Mouse (Mus musculus): Measurements from ENCODE around the gene Gm45716.
"Not testable (repeated sequence)": the region's sequence is repeated elsewhere in the genome, so short reads cannot be mapped to it uniquely, and the experiment has no call there.

Gm45716 gene

DNA sequence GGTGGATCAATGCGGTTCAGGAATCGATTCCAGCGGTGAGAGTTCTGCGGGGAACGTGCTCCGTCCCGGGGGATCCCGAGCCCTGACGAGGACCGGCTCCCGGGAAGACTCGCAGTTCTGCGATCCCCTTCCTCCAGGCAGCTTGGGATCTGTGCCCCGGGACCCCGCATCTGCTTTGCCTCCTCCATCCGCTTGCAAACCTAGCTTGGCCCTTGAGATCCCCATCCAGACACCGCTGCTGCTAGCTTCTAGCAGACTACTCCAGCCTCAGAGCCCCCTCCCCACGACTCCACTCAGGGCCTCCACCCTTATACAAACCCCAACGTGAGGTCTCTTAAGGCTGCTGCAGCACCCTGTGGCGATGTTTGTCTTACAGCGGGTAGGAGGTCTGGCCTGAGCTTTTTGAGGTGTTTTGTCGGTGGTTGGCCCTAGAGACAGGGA, 62.2 kb downstream of the Gm45716 start:
- peak; percentile 56 for DNase-seq (ENCODE audit: low read depth, low spot score)

DNA sequence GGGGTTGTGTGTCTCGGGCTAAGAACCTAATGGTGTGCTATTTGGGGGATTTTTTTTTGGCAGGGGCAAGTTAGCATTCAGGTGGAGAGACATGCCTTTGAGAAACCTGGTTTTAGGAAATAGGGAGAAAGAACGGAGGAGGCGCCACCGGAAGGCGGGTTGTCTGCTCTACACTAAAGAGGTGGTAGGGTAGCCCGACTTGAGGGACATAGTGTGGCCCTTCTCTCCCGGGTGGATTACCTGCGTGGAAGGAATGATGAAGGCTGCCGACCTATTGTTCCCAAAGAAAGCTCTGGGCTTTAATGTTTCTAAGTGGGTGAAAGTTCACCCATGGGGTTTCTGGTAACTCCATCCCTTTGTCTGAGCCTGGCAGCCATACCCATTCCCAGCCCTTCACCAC, 62.7 kb downstream of the Gm45716 start:
- DNase-seq (ENCODE audit: low read depth, low spot score), result peak; percentile 43

DNA sequence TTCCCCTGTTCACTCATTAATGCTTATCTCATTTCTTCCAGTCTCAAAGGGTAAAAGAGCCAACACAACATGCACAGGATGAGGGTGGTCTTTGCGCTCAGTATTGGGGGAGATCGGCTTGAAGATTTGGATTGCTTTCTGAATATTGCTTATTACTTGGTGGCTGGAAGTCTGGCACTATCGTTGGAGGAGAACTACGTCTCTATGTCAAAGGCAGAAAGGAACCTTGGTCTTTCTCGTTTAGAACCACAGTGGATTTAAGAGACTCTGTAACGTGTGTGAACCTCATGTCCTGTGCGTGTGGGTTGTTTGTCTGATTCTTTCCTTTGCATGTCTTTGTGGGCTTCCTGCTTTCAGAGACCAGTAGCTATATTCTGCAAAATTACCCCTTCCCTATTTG, 63.2 kb downstream of the Gm45716 start:
- DNase-seq (ENCODE audit: low read depth, low spot score), result peak; percentile 46

DNA sequence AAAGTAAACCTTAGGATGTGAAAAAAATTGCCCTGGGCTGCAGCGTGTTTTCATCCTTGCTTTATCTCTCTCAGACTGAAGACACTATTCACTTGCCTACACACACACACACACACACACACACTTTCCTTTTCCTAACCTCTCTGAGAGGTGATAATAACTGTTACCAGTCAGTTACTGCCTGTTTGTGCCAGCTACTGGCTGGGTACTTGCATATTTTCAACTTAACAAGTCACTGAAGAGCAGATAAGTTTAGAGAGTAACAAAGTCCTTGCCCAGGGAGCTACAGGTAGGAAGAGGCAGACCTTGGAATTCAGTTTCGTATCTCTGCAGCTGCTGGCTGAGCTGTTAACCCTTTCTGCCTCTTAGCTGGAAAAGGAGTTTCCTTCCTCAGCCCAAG, 64.4 kb downstream of the Gm45716 start:
- no peak for DNase-seq (ENCODE audit: low read depth, low spot score)

DNA sequence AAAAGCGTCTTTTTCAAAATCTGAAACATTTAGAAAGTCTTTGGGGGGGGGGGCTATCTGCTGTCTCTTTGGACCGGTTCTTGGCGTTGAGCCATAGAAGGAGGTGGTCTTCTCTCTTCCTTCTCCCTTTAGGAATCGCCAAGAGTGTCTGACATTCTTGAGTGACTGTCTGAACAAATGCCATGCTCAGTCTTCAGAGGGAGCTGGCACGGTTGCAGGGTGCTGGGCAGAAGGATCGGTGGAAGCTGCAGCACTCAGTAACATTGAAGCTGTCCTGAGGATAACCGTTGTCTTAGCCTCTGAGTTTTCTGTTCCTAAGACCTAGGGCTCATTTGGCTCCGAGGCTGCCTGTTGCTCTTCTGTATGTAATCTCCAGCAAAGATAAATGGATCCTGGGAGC, 64.9 kb downstream of the Gm45716 start:
- no peak for DNase-seq (ENCODE audit: low read depth, low spot score)

DNA sequence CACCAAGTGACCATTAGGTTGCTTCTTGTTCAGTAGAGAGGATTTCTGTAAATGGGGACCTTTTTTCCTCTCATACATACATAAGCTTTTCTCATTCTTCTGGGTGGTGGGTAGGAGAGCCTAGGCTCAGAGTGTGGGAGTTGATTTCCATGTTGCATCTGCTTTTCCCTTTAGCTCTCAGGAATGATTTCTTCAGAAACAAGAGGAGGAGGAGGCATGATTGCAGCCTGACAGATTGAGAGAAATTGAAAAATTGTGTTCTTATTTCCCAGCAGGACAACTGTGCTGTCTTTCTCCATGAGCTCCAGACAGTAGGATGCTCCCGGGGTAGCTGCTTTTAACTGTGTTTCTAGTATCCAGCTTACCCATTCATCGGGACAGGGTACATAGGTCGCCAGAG, 67.1 kb downstream of the Gm45716 start:
- DNase-seq (ENCODE audit: low read depth, low spot score), result no peak

DNA sequence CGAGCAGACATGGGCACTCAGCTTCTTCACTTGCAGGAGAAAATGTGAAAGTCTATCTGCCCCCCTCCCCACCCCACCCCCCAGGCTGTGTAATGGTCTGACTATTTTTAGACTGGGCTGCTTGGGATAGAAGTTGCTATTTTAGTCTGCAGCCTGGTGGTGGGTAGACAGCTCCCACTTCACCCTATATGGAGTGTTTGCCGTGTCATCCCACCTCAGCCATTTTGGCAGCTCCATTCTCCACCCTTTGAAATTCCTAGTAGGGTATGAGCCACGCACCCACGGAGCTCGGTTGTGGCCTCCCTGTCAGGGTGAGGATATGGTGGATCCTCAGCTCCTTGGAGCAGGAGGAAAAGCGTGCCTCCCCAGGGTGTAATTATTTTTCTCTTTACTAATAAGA, 68.2 kb downstream of the Gm45716 start:
- no peak for DNase-seq (ENCODE audit: low read depth, low spot score)

DNA sequence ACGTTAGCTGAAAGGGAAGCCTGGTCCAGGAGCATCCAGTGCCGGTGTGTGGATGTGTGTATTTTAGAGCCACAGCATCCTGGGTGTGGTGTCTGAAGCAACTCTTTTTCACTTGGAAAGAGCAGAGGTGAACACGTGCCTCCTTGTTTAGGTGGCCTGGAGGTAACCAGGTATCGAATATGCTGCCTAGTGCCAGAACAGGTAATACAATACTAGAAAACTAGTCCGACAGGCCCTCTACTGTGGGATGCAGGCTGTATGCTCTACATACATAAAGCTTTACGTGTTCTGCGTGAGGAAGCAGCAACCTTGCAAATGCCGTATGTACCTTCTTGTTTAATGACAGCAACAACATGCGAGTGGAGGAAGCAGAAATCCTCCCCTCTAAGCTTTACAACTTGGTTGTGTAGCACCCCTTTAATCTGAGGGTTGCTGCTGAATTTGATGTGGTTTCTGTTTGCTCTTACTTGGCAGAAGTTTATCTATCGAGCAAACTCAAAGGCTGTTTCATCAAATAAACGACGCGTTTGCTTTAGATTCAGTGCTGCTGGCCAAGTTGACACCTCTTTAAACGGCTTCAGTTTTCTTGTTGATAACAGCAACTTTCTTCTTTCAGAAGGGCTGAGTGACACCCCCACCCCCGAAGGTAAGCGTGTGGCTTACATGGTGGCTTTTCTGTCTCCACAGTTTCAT, 69.5 kb downstream of the Gm45716 start:
- DNase-seq (ENCODE audit: low read depth, low spot score), result peak; percentile 45

DNA sequence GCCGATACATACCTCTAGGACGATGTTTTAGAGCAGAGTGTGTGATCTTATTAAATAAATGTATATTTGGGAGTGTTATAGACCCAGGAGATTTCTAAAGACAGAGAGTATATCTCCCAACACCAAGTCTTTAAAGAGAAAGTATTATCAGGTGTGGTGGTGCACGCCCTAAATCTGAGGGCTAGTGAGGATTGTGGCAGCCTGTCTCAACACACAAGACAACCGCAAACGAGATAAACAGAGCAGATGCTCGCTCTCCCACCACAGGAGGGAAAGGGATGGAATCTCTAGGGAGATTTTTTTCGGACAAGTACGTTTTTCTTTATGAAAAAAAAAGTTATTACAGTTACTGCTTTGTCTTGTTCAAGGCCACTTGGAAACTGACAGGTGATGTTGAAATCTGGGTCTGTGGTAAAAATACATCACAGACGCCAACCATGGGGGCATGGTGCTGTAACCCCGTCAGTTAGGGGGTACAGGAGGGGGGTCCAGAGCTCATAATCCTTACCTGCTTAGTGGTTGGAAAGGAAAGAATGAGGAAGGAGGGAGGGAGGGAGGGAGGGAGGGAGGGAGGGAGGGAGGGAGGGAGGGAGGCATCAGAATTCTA, 70.9 kb downstream of the Gm45716 start:
- DNase-seq (ENCODE audit: low read depth, low spot score), result no peak

DNA sequence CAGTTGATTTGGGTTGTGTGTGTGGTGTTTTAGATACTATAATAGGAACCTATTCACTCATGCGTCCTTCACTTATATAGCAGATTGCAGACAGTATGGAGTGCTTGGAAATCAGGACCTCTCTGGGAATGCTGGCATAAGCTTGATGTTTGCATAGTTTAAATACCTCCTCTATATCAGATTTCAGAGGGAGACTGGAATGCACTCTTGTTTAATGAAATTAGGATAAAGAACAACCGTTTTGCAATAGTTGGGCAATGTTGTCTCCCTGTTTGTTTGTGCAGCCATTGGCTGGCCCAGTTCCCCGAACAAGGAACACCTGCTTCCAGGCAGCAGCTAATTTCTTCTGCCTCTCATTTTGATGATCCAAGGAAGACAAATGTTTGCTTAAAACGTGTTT, 71.6 kb downstream of the Gm45716 start:
- no peak for DNase-seq (ENCODE audit: low read depth, low spot score)

DNA sequence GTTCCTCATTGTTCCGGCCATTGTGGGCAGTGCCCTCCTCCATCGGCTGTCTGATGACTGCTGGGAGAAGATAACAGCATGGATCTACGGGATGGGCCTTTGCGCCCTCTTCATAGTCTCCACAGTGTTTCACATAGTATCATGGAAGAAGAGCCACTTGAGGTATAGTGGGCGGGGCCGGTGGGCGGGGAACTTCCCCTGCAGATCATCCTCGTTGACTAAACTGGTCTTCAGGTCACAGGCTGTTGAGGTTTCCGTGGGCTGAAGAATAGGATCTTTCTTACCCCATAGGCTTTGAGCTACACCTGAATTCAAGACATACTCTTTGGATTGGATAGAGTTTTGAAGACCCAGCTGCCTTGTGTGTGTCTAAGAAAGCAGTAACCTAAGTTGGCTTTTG, 72.3 kb downstream of the Gm45716 start:
- peak; percentile 70 for DNase-seq (ENCODE audit: low read depth, low spot score)

DNA sequence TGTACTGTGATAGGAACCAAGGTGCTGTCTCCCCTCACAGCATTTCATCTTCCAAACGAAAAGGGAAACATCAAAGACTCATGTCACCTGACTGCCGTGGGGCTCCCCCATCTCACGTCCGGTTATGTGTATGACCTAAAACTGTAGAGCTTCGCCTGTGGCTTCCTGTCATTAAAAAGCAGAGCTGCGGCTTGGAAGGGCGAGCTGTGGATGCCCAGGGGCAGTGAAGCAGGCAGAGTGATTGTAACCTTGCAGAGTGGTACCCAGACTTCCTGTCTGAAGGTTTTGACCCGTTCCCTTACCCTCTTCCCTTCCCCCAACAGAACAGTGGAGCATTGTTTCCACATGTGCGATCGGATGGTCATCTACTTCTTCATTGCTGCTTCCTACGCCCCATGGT, 76.7 kb downstream of the Gm45716 start:
- peak; percentile 82 for DNase-seq (ENCODE audit: low read depth, low spot score)

DNA sequence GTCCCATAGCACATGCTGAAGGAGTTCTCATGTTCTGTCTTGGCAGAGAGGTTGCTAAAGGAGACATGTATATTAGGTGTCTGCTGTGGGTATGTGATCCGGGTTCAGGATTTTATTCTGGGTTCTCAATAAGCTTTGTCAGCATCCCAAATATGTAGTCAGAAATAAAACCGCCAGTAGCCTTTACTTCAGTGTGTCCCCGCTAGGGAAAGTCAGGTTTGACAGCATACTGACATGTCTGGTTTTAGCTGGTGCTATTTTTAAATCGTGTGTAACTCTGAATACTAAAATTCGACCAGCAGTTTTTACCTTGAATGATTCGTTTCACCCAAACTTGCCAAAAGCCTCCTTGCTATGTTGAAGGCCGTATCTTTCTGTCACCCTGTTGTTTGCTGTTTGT, 78.1 kb downstream of the Gm45716 start:
- DNase-seq (ENCODE audit: low read depth, low spot score), result no peak

DNA sequence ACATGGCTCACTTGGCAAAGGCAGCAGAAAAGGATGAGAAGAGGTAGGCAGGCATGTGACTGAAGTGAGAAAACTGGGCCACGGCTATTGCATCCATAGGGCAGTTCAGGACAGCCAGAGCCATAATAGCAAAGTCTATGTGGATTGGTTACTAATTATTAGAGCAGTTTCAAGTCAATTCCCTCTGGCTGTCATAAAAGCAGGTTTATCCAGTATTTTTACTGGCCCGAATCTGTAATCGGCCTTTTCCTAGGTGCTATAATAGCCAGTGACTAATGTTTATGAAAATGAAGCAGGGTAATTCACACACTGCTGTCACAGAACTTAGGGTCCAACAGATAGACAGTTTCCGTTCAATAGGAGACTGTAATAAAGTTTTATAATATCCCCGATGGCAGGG, 81.5 kb downstream of the Gm45716 start:
- no peak for DNase-seq (ENCODE audit: low read depth, low spot score)

DNA sequence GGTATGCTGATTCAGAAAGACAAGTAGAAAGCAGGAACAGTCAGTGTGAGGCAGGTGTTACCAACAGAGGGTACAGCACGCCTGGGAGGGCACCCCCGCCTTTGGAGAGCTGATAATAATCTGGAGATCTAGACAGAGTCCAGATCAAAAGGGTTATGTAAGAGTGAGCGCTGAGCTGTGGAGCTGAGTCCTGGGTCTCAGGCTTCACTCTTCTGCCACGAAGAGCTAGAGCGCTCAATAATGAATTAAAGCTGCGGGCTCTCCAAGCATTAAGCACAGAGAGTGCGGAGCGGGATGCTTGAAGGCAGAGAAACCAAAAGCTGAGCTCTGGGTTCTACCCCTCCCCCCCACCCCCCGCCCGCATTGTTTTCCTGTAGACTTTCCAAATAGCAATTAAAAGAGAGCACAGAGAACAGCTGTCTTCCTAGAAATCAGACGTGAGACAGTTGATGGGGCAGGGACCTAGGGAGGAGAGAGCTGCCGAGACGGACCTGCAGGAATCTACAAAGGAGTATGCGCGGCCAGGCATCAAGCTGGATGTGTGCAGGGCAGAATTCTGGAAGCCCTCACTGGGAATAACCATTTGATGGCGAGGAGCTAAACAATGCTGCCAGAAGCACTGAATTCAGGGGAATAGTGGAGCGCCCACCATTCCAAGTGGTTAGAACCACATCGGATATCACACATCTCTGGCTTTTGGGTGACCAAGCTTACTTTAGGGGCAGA, 82.1 kb downstream of the Gm45716 start:
- DNase-seq (ENCODE audit: low read depth, low spot score), result no peak

DNA sequence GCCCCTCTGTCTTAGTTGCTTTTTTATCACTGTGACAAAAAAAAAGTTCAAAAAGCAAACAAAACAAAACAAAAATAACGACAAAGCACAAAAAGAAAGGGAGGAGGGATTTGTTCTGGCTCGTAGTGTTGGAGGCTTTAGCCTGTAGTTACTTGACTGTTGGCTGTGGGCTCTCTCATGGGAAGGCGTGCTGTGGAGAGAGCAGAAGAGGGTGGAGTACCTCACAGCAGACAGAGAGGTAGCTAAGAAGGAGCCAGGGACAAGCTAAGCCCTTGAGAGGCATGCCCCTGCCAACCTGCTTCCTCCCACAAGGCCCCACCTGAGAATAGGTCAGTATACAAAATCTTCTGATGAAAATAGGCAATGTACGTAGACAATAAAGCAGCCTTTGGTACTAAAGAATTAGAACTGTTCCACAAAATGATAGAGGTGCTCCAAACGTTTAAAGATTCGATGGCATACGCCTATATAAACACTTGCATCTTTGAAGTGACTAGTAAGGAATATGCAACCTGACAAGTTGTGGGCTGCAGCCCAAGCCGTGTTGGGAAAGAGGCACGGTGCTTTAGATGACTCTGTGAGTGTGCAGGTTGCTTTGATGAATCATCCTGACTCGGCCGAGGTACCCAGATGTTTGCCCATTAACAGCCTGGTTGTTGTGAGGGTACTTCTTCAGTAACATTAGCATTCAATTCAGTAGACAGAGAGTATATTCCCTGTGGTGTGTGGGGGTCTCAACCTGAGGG, 82.8 kb downstream of the Gm45716 start:
- DNase-seq (ENCODE audit: low read depth, low spot score), result no peak

DNA sequence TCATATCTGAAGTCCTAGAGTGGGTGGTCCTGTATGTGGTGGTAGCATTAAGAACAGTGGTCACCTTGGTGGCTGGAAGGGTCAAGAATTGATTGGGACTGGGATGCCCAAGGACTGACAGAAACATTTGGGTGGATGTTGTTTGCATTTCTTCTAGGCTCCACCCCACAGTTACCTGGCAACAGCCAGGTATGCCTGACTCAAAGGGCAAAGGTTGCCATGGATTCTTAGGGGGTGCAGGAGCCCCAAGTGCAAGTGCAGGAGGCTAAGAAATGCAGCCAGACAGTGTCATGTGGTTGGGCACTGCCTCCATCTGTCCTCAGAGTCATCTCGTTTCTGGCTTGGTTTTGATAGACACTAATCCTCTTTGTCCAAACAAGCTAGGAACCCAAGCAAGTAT, 86.7 kb downstream of the Gm45716 start:
- no peak for DNase-seq (ENCODE audit: low read depth, low spot score)

DNA sequence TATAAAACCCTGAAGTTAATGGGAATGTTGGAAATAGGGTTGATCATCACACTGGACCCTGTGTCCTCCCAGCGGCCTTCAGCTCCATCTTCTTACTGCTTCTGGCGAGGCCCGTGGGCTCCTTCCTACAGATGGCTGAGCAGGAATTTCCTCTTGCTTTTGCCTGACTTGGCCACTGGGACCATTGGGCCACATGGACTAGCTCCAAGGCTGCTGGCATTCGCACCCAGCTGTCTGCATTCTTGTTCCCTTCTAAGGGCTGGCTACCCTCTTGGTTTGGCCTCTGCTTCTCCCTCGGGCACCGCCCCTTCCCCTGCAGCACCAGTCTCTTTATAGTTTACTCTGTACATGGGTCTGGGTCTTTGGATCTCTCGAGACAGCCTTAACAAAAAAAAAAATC, 88.2 kb downstream of the Gm45716 start:
- DNase-seq (ENCODE audit: low read depth, low spot score), result no peak

DNA sequence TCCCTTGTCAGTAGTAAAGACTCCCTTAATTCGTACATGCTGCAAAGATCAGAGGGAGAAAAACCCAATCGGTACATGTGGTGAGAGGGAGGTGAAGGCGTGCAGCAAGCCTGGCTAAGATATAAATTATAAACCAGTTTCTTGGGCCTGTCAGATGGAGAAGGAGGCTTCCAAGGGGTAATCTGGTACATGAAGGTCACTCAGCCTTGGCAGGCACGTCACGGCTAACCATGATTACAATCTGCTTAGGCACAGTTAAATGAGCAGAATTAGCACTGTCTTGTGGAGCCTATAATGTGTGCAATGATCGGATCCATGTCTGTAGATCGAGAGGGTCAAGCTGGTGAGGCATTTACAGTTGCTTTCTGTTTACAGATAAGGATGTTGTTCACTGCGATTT, 88.7 kb downstream of the Gm45716 start:
- no peak for DNase-seq (ENCODE audit: low read depth, low spot score)

DNA sequence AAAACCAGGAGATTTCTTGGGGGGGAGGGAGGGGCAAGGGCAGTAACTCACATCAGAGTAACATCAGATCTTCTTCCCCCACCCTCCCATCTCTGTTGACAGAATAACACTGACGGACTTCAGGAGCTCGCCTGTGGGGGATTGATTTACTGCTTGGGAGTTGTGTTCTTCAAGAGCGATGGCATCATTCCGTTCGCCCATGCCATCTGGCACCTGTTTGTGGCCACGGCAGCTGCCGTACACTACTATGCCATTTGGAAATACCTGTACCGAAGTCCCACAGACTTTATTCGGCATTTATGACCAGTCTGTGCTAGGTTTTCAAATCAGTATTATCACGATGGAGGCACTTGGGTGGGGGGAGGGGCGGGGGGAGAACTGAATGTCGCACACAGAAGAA, 89.1 kb downstream of the Gm45716 start:
- no peak for DNase-seq (ENCODE audit: low read depth, low spot score)

DNA sequence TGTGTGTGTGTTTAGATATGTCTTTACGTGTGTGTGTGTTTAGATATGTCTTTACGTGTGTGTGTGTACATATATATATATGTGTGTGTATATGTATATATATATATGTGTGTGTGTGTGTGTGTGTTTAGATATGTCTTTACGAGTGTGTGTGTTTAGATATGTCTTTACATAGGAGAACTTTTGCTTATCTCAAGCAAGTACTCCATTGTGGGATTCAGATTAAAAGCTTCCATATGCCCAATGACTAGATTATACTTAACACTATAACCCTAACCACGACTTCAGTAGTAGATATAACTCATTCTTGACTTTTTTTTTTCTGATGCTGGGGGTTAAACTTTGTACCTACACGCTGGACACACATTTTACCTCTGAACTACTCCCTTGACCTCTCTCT, 92.6 kb downstream of the Gm45716 start:
- DNase-seq (ENCODE audit: low read depth, low spot score), result no peak

DNA sequence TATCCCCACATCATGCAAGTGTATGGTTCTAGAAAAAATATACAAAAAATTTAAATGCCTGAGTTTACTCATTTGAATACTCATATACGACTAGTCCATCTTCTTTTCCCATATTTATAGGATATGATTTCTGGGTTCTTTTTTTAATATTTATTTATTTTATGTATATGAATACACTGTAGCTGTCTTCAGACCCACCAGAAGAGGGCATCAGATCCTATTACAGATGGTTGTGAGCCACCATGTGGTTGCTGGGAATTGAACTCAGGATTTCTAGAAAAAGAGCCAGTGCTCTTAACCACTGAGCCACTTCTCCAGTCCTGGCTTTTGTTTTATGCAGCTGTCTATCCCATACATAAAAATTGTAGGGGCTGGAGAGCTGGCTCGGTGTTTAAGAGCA, 94.5 kb downstream of the Gm45716 start:
- not testable (repeated sequence) for DNase-seq (ENCODE audit: low read depth, low spot score)
